Mouse (Mus musculus) intestine, embryonic 15.5 days (tissue): Measurements from ENCODE around the gene Nr2f2. TPM values are rescaled to one million over a fixed set of nuclear protein-coding genes. Genes with fewer than 3 reads are reported as not detected.

Experiments used
- ATAC-seq: fragments of 200-750 bp; cut with Nextera tagmentation; 2 replicates; pipeline ENCODE4 v1.8.0; 2017; ENCODE audit warnings: moderate TSS enrichment, moderate library complexity
- H3K27ac ChIP-seq: fragments of 300-500 bp; sonication (generic); 2 replicates; pipeline ENCODE4 v1.5.1; 2015; ENCODE audit warnings: mild to moderate bottlenecking, inconsistent platforms
- H3K27me3 ChIP-seq: fragments of 300-500 bp; sonication (generic); replicated peaks from 2 replicates; pipeline ENCODE4 v1.6.1; 2015; ENCODE audit warnings: inconsistent platforms
- H3K36me3 ChIP-seq: fragments of 300-500 bp; sonication (generic); 2 replicates; pipeline ENCODE4 v1.6.1; 2015; ENCODE audit warnings: inconsistent platforms
- H3K4me1 ChIP-seq: fragments of 300-500 bp; sonication (generic); replicated peaks from 2 replicates; pipeline ENCODE4 v1.6.1; 2015; ENCODE audit warnings: inconsistent platforms
- H3K4me2 ChIP-seq: fragments of 300-500 bp; sonication (generic); replicated peaks from 2 replicates; pipeline ENCODE4 v1.6.1; 2015; ENCODE audit warnings: mild to moderate bottlenecking, inconsistent platforms
- H3K4me3 ChIP-seq: fragments of 300-500 bp; sonication (generic); replicated peaks from 2 replicates; pipeline ENCODE4 v1.5.1; 2015; ENCODE audit warnings: inconsistent platforms
- H3K9ac ChIP-seq: fragments of 300-500 bp; sonication (generic); 2 replicates; pipeline ENCODE4 v1.6.1; 2015; ENCODE audit warnings: inconsistent platforms
- H3K9me3 ChIP-seq: fragments of 300-500 bp; sonication (generic); 2 replicates; pipeline ENCODE4 v1.6.1; 2016; ENCODE audit warnings: inconsistent platforms
- WGBS: fragments of 180-500 bp; shearing (Covaris S2); methylation state at CpG from one replicate; pipeline ENCODE4 v1.1.7; 2015; 5-methylcytosine and 5-hydroxymethylcytosine counted together
- polyA plus RNA-seq: library from polyadenylated mRNA; unstranded; fragments of >200 nt; fragmentation: Nextera tagmentation; extraction: Ambion mirVana; gene quantifications from 2 replicates; pipeline ENCODE4 v1.2.1, GENCODE M21; 2015

Nr2f2 gene
- polyA plus RNA-seq, 1 experiment from 2014 or later, result 46.3 TPM

GRCm38 (mm10) chr7:70380943-70381342 is 14.4 kb upstream of the Nr2f2 start:
- Histone ChIP-seq H3K4me3 (no peak overlapping the region), H3K4me2 (no peak overlapping the region), H3K27ac (no peak overlapping the region), H3K27me3 (no peaks in the 10 kb centered on the region), H3K4me1 (no peaks in the 10 kb centered on the region), H3K9ac (no peak overlapping the region), H3K36me3 (no peaks in the 10 kb centered on the region), H3K9me3 (no peaks in the 10 kb centered on the region)
- WGBS, result 85% methylated on average over 3 of the region's 3 CpGs
- no peak for ATAC-seq

DNA sequence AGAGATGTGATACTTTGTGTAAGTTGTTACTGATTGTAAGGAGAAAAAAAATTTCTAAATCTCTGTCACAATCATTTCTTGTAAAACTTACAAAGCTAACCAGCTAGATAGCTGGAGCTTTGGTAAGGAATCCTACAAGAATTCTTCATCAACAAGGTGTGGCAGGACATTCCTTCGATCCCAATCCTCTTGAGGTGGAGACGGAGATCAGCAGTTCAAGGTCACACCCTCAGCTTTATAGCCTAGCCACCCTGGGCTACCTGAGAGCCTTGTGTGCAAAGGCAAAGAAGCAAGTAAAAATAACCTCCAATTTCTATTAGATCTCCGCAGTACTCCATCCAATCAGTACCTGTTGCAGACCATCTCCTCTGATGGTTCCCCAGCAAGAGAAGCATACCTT is 13.7 kb upstream of the Nr2f2 start:
- H3K4me2 ChIP-seq, result no peak overlapping the region
- no peak overlapping the region for H3K4me3 ChIP-seq
- no peaks in the 10 kb centered on the region for H3K4me1 ChIP-seq
- H3K27ac ChIP-seq, result no peak overlapping the region
- no peaks in the 10 kb centered on the region for H3K36me3 ChIP-seq
- WGBS, result 74% methylated on average over 3 of the region's 3 CpGs
- H3K9ac ChIP-seq, result no peak overlapping the region
- no peaks in the 10 kb centered on the region for H3K27me3 ChIP-seq
- ATAC-seq, result no peak
- no peaks in the 10 kb centered on the region for H3K9me3 ChIP-seq

GRCm38 (mm10) chr7:70370552-70371262 is 4.2 kb upstream of the Nr2f2 start:
- H3K9me3 ChIP-seq, result no peaks in the 10 kb centered on the region
- no peak overlapping the region for H3K9ac ChIP-seq
- 18% methylated on average over 18 of the region's 18 CpGs for WGBS
- H3K4me1 ChIP-seq, result peaks cover 13% of the 10 kb centered on the region
- ATAC-seq, result no peak
- peak overlapping the region; percentile 86 for H3K4me2 ChIP-seq
- H3K36me3 ChIP-seq, result no peaks in the 10 kb centered on the region
- H3K27ac ChIP-seq, result no peak overlapping the region
- 0 out of 2 replicates have a peak overlapping the region, but pooled peaks have one; percentile 36 for H3K4me3 ChIP-seq
- H3K27me3 ChIP-seq, result peaks cover 23% of the 10 kb centered on the region

GRCm38 (mm10) chr7:70369731-70370551 is 3.4 kb upstream of the Nr2f2 start:
- no peak overlapping the region for H3K27ac ChIP-seq
- no peaks in the 10 kb centered on the region for H3K9me3 ChIP-seq
- peak overlapping the region; percentile 36 for H3K4me3 ChIP-seq
- 4% methylated on average over 47 of the region's 47 CpGs for WGBS
- peaks cover 23% of the 10 kb centered on the region for H3K27me3 ChIP-seq
- peaks cover 13% of the 10 kb centered on the region for H3K4me1 ChIP-seq
- no peaks in the 10 kb centered on the region for H3K36me3 ChIP-seq
- peak overlapping the region; percentile 45 for H3K9ac ChIP-seq
- peak; percentile 24; the same call in 1 of the 2 replicates for ATAC-seq
- H3K4me2 ChIP-seq, result peak overlapping the region; percentile 86

- Histone ChIP-seq H3K4me2 (peak overlapping the region; percentile 86), H3K9ac (peak overlapping the region; percentile 45), H3K9me3 (no peaks in the 10 kb centered on the region), H3K27ac (no peak overlapping the region; the same call in 1 of the 2 replicates), H3K4me3 (peak overlapping the region; percentile 36), H3K27me3 (peaks cover 23% of the 10 kb centered on the region), H3K4me1 (peaks cover 13% of the 10 kb centered on the region), H3K36me3 (no peaks in the 10 kb centered on the region)
- no peak for ATAC-seq
- WGBS, result 11% methylated on average over 37 of the region's 37 CpGs
Observed at GRCm38 (mm10) chr7:70369061-70369730, 2.7 kb upstream of the Nr2f2 start.

- H3K4me1 ChIP-seq, result peaks cover 13% of the 10 kb centered on the region
- peaks cover 23% of the 10 kb centered on the region for H3K27me3 ChIP-seq
- 63% methylated on average over 4 of the region's 4 CpGs for WGBS
- H3K27ac ChIP-seq, result no peak overlapping the region
- no peak for ATAC-seq
- H3K9me3 ChIP-seq, result no peaks in the 10 kb centered on the region
- no peaks in the 10 kb centered on the region for H3K36me3 ChIP-seq
- peak overlapping the region; percentile 86 for H3K4me2 ChIP-seq
- H3K4me3 ChIP-seq, result no peak overlapping the region
- H3K9ac ChIP-seq, result no peak overlapping the region
Observed at GRCm38 (mm10) chr7:70368751-70369060, 2.2 kb upstream of the Nr2f2 start.

DNA sequence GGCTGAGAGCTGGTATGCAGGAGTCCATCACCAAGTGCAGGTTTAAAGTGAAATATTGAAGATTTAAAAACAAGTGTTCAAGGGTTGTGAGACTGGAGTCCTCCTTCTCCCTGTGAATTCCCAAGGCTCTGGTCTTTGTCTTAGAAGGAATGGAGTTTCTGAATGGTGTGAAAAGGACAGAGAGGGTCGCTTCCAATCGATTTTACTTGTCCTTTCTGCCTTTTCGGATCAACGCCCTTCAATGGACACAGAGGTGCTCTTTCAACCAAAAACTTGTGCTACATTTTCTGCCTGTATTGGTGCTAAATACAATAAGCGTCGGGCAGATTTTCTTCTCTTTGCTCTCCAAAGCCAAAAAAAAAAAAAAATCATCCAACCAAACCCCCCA is 1.7 kb upstream of the Nr2f2 start:
- ATAC-seq, result no peak
- no peaks in the 10 kb centered on the region for H3K36me3 ChIP-seq
- no peak overlapping the region for H3K4me3 ChIP-seq
- no peak overlapping the region for H3K9ac ChIP-seq
- H3K9me3 ChIP-seq, result no peaks in the 10 kb centered on the region
- no peak overlapping the region for H3K27ac ChIP-seq
- H3K27me3 ChIP-seq, result peaks cover 23% of the 10 kb centered on the region
- peak overlapping the region; percentile 40; the same call in 1 of the 2 replicates for H3K4me2 ChIP-seq
- H3K4me1 ChIP-seq, result peaks cover 13% of the 10 kb centered on the region
- WGBS, result 58% methylated on average over 6 of the region's 6 CpGs

DNA sequence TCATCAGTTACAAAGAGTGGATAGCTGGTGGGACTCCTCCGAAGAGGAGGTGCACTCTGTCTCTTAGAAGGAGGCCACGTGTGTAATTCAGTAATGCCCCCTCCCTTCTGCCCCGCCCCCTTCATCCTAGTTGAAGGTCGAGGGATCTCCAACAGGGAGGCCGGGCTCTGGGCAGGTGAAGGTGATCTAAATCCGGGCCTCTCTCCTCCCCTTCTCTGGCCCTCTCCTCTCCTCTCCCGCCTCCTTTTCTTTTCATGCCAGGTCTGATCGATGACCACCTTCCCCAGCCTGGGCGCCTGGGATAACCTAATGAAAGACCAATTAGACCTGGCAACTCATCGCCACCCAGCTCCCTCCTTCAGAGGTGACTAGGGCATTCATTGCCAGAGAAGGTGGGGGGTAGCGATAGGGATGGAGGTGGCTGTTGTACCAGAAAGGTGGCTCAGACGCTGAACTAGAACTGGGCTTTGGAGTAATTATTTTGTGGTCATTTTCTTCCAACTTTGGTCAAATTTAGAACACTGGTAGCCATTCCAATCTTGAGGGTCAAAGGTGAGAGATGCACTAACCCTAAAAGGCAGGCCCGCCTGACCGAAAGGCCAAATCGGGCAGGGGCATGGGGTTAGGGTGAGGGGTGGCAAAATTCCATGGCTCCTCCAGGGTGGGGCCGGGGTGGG is 1.2 kb upstream of the Nr2f2 start:
- Histone ChIP-seq H3K4me1 (peaks cover 13% of the 10 kb centered on the region), H3K9ac (no peak overlapping the region), H3K27me3 (peaks cover 23% of the 10 kb centered on the region), H3K4me2 (peak overlapping the region; percentile 40), H3K9me3 (no peaks in the 10 kb centered on the region), H3K27ac (no peak overlapping the region), H3K4me3 (no peak overlapping the region), H3K36me3 (no peaks in the 10 kb centered on the region)
- 46% methylated on average over 16 of the region's 16 CpGs for WGBS
- no peak for ATAC-seq

DNA sequence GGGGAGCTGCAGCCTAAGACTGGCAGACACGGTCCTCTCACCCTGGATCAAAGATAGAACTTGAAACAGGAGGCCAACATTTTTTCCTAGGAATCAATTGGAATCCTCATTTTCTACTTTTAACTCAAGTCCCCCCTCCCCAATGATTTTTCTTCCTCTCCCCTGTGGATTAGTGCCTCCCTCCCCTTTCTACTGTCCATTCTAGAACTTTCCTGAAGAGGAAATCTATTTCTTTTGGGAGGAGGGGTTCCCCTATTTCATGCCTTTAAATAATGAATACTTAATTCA is 217 bp upstream of the Nr2f2 start:
- Histone ChIP-seq H3K9me3 (no peaks in the 10 kb centered on the region), H3K27me3 (peaks cover 23% of the 10 kb centered on the region), H3K4me3 (peak overlapping the region; percentile 50), H3K27ac (peak overlapping the region; percentile 79), H3K4me1 (peaks cover 13% of the 10 kb centered on the region), H3K4me2 (peak overlapping the region; percentile 79), H3K9ac (0 out of 2 replicates have a peak overlapping the region, but pooled peaks have one; percentile 70), H3K36me3 (no peaks in the 10 kb centered on the region)
- ATAC-seq, result no peak
- 24% methylated on average over 1 of the region's 1 CpGs for WGBS

DNA sequence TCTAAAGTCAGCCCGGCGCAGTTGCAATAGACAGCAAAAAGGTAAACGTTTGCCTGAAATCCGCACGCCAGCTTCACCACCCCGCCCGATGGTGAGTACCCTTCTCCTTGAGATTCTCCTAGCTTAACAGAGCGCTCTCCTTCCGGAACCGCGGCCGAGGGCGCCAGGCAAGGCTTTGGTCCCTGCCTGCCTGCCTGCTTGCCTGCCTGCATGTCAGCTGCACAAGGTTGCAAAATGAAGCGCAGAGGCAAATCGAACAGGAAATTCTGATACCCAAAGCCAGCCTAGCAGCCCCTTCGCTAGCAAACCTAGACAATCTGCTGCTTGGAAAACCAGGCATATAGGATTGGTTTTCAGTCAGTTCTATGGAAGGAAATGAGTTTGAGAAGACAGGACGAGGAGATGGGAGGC is 1.1 kb downstream of the Nr2f2 start:
- peaks cover 11% of the 10 kb centered on the region for H3K4me1 ChIP-seq
- ATAC-seq, result no peak
- peak overlapping the region; percentile 50 for H3K4me3 ChIP-seq
- no peaks in the 10 kb centered on the region for H3K36me3 ChIP-seq
- H3K9me3 ChIP-seq, result no peaks in the 10 kb centered on the region
- under 1% methylated on average over 17 of the region's 17 CpGs for WGBS
- H3K4me2 ChIP-seq, result peak overlapping the region; percentile 79
- peak overlapping the region; percentile 79 for H3K27ac ChIP-seq
- H3K9ac ChIP-seq, result peak overlapping the region; percentile 70
- peaks cover 17% of the 10 kb centered on the region; the same call in 1 of the 2 replicates for H3K27me3 ChIP-seq

DNA sequence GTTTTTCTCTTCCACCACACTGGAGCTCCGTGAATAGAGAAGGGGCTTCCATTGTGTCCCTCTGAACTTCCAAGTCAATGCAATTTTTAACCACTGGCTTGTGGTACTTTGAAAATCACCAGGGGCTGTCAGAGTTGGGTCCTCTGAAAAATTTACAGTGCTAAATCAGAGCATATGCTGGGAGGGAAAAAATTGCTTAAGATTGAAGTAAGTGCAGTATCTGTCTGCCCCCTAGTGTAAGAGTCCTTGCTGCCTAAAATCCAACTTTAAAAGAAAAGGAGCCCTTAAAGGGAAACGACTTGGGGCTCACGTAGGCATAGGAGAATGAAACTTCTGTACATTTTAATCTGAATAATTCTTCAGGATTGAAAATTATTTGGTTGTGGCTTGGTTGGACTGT is 1.7 kb downstream of the Nr2f2 start:
- H3K36me3 ChIP-seq, result no peaks in the 10 kb centered on the region
- H3K9ac ChIP-seq, result 0 out of 2 replicates have a peak overlapping the region, but pooled peaks have one; percentile 70
- H3K4me3 ChIP-seq, result peak overlapping the region; percentile 50
- peaks cover 5% of the 10 kb centered on the region for H3K4me1 ChIP-seq
- H3K9me3 ChIP-seq, result no peaks in the 10 kb centered on the region
- WGBS, result 0% methylated on average over 3 of the region's 3 CpGs
- peak overlapping the region; percentile 79 for H3K27ac ChIP-seq
- H3K4me2 ChIP-seq, result peak overlapping the region; percentile 79
- no peak for ATAC-seq
- H3K27me3 ChIP-seq, result 0 out of 2 replicates have a peak, but pooled peaks cover 12% of the 10 kb centered on the region

DNA sequence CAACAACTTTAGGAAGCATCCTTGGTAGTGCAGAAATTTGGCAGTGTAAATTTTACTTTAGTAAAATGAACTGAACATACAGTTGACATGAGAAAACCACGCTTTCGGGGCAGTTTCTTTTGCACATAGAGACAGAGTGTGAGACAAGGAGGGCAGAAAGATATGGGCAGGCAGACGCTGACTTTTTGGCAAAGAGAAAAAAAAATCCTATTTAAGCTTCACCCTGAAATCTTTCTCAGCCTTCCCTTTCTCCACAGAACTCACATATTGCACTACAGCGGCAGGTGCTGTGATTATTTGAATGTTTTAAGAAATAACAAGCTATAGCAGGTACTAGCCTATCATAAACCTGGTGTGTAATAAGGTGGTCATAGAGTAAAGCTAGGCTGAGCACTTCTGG is 3.2 kb downstream of the Nr2f2 start:
- Histone ChIP-seq H3K27me3 (0 out of 2 replicates have a peak, but pooled peaks cover 7% of the 10 kb centered on the region), H3K4me1 (no peaks in the 10 kb centered on the region; the same call in 1 of the 2 replicates), H3K9me3 (no peaks in the 10 kb centered on the region), H3K9ac (no peak overlapping the region), H3K4me3 (no peak overlapping the region), H3K4me2 (peak overlapping the region; percentile 22; the same call in 1 of the 2 replicates), H3K27ac (no peak overlapping the region), H3K36me3 (no peaks in the 10 kb centered on the region)
- 69% methylated on average over 4 of the region's 4 CpGs for WGBS
- ATAC-seq, result no peak
